ENCODE assay signal across 21 mouse cellular contexts in genomic region chr16:79849152-79849551, GRCm38 (mm10).
A peak's percentile ranks its signal among the peaks of the same experiment; 100 is the strongest.
DNase-seq lines count a peak whose midpoint lies in the region; ATAC-seq and TF ChIP-seq lines count a peak whose summit lies in the region.
"Had no signal": no experiment of that assay in that cellular context is flagged by ENCODE, and none has a peak within 500 bp of the region (broad histone marks: within the 10 kb centered on the region; RNA-seq: fewer than 3 reads in every experiment).

No protein-coding gene starts in this region.

- H3K27ac ChIP-seq in hindbrain, embryonic 15.5 days (replicated peaks): no peak overlapping the region
- no peak overlapping the region for H3K27ac ChIP-seq in hindbrain, postnatal 0 days
- H3K27ac ChIP-seq in midbrain, postnatal 0 days (ENCODE audit: low read depth, low read length): no peak overlapping the region
- H3K27ac ChIP-seq: embryonic facial prominence, embryonic 12.5 days; embryonic facial prominence, embryonic 15.5 days; forebrain, embryonic 15.5 days; hindbrain, embryonic 12.5 days had no signal

- DNase-seq in hindbrain, postnatal 0 days (ENCODE audit: low spot score): no peak
- DNase-seq in retina, postnatal 1 day: peak; percentile 3
- DNase-seq in retina, embryonic 14.5 days (ENCODE audit: low spot score): no peak
- DNase-seq in midbrain, postnatal 0 days (ENCODE audit: low spot score): no peak
- no peak for DNase-seq in kidney, postnatal 25 days
- DNase-seq: adrenal gland, postnatal 10 days; adrenal gland, postnatal 36 days; cerebellum, adult 11 months; cerebellum, adult 2 months; cerebellum, adult 9-11 months; cerebellum, postnatal 25 days; gastrocnemius, postnatal 25 days had no signal

- H3K4me2 ChIP-seq in hindbrain, embryonic 15.5 days: no peak overlapping the region
- no peak overlapping the region for H3K4me2 ChIP-seq in hindbrain, postnatal 0 days (ENCODE audit: low read depth, low read length)
- H3K4me2 ChIP-seq in midbrain, postnatal 0 days (ENCODE audit: low read depth, low read length, poor library complexity, severe bottlenecking): 0 out of 2 replicates have a peak overlapping the region, but pooled peaks have one; percentile 0
- H3K4me2 ChIP-seq: embryonic facial prominence, embryonic 12.5 days; embryonic facial prominence, embryonic 15.5 days; forebrain, embryonic 15.5 days; heart, embryonic 11.5 days; hindbrain, embryonic 12.5 days had no signal

- H3K9ac ChIP-seq in hindbrain, embryonic 15.5 days: no peak overlapping the region
- H3K9ac ChIP-seq in hindbrain, postnatal 0 days (replicated peaks; ENCODE audit: low read length): no peak overlapping the region
- no peak overlapping the region for H3K9ac ChIP-seq in midbrain, postnatal 0 days (replicated peaks; ENCODE audit: low read length, poor library complexity, severe bottlenecking)
- H3K9ac ChIP-seq: embryonic facial prominence, embryonic 12.5 days; embryonic facial prominence, embryonic 15.5 days; forebrain, embryonic 15.5 days; hindbrain, embryonic 12.5 days had no signal

- H3K4me3 ChIP-seq in hindbrain, embryonic 15.5 days: no peak overlapping the region
- no peak overlapping the region for H3K4me3 ChIP-seq in hindbrain, postnatal 0 days (ENCODE audit: low read length)
- no peak overlapping the region for H3K4me3 ChIP-seq in midbrain, postnatal 0 days (ENCODE audit: low read depth, low read length)
- H3K4me3 ChIP-seq: embryonic facial prominence, embryonic 12.5 days; embryonic facial prominence, embryonic 15.5 days; forebrain, embryonic 15.5 days; hindbrain, embryonic 12.5 days had no signal

- WGBS in hindbrain, embryonic 15.5 days: 63% methylated on average over 7 of the region's 7 CpGs
- WGBS in hindbrain, postnatal 0 days: 66% methylated on average over 7 of the region's 7 CpGs
- WGBS in midbrain, postnatal 0 days: 63% methylated on average over 7 of the region's 7 CpGs

- ATAC-seq in hindbrain, embryonic 15.5 days (ENCODE audit: low FRiP score, low read depth): peak; percentile 30; the same call in 1 of the 2 replicates
- no peak for ATAC-seq in hindbrain, postnatal 0 days
- ATAC-seq in midbrain, postnatal 0 days (ENCODE audit: low FRiP score): no peak
- ATAC-seq: forebrain, embryonic 15.5 days; hindbrain, embryonic 16.5 days; inflammation-experienced regulatory T-cells, adult 6 months; Patski had no signal

- no peaks in the 10 kb centered on the region for H3K4me1 ChIP-seq in hindbrain, embryonic 15.5 days (replicated peaks)
- H3K4me1 ChIP-seq in hindbrain, postnatal 0 days (ENCODE audit: insufficient read depth, low read length): no peaks in the 10 kb centered on the region
- H3K4me1 ChIP-seq in midbrain, postnatal 0 days (ENCODE audit: insufficient read depth, low read length): no peaks in the 10 kb centered on the region
- H3K4me1 ChIP-seq: embryonic facial prominence, embryonic 12.5 days; embryonic facial prominence, embryonic 15.5 days; forebrain, embryonic 15.5 days; hindbrain, embryonic 12.5 days had no signal

- no peak for TF ChIP-seq CTCF in hindbrain, postnatal 0 days (IDR thresholded peaks at IDR 0.05; ENCODE audit: low read depth)
- TF ChIP-seq CTCF in midbrain, postnatal 0 days (IDR thresholded peaks at IDR 0.05): no peak

- no peaks in the 10 kb centered on the region for H3K36me3 ChIP-seq in hindbrain, embryonic 15.5 days
- no peaks in the 10 kb centered on the region for H3K36me3 ChIP-seq in hindbrain, postnatal 0 days (ENCODE audit: insufficient read depth, low read length)
- no peaks in the 10 kb centered on the region for H3K36me3 ChIP-seq in midbrain, postnatal 0 days (ENCODE audit: insufficient read depth, low read length)
- H3K36me3 ChIP-seq: embryonic facial prominence, embryonic 12.5 days; embryonic facial prominence, embryonic 15.5 days; forebrain, embryonic 15.5 days; hindbrain, embryonic 12.5 days had no signal

- no peaks in the 10 kb centered on the region for H3K27me3 ChIP-seq in hindbrain, embryonic 15.5 days
- no peaks in the 10 kb centered on the region for H3K27me3 ChIP-seq in hindbrain, postnatal 0 days (ENCODE audit: insufficient read depth, low read length)
- no peaks in the 10 kb centered on the region for H3K27me3 ChIP-seq in midbrain, postnatal 0 days (ENCODE audit: insufficient read depth, low read length)
- H3K27me3 ChIP-seq: embryonic facial prominence, embryonic 12.5 days; embryonic facial prominence, embryonic 15.5 days; forebrain, embryonic 15.5 days; hindbrain, embryonic 12.5 days; Patski had no signal

- H3K9me3 ChIP-seq in hindbrain, embryonic 15.5 days: no peaks in the 10 kb centered on the region
- H3K9me3 ChIP-seq in hindbrain, postnatal 0 days (ENCODE audit: low read length): no peaks in the 10 kb centered on the region
- H3K9me3 ChIP-seq in midbrain, postnatal 0 days (ENCODE audit: low read length): no peaks in the 10 kb centered on the region
- H3K9me3 ChIP-seq: embryonic facial prominence, embryonic 12.5 days; embryonic facial prominence, embryonic 15.5 days; forebrain, embryonic 15.5 days; hindbrain, embryonic 12.5 days had no signal
